Mouse (Mus musculus) skeletal muscle tissue, adult 2 months (tissue): ENCODE measurements around the gene Pik3ip1.
A peak's percentile ranks its signal among the peaks of the same experiment; 100 is the strongest.

Experiments
- DNase-seq: peaks from one replicate; pipeline ENCODE4 v3.0.0-alpha.2; 2012; ENCODE audit warnings: low read depth, low spot score

Gene Pik3ip1

GRCm38 (mm10) chr11:3302792-3303191, 27.4 kb upstream of the Pik3ip1 start:
- DNase-seq = no peak

- peak; percentile 53 for DNase-seq
Observed at GRCm38 (mm10) chr11:3305821-3306220, 24.4 kb upstream of the Pik3ip1 start.

GRCm38 (mm10) chr11:3307875-3308274, 22.3 kb upstream of the Pik3ip1 start:
- DNase-seq = no peak

GRCm38 (mm10) chr11:3309884-3310283, 20.3 kb upstream of the Pik3ip1 start:
- no peak for DNase-seq

GRCm38 (mm10) chr11:3310789-3311585, 19.2 kb upstream of the Pik3ip1 start:
- DNase-seq = no peak

- DNase-seq = no peak
Observed at GRCm38 (mm10) chr11:3311586-3312347, 18.4 kb upstream of the Pik3ip1 start.

GRCm38 (mm10) chr11:3313294-3313693, 16.9 kb upstream of the Pik3ip1 start:
- DNase-seq = no peak

- DNase-seq = no peak
Observed at GRCm38 (mm10) chr11:3314148-3314547, 16.1 kb upstream of the Pik3ip1 start.

- no peak for DNase-seq
Observed at GRCm38 (mm10) chr11:3318286-3318685, 11.9 kb upstream of the Pik3ip1 start.

- DNase-seq = no peak
Observed at GRCm38 (mm10) chr11:3328271-3328670, 1.9 kb upstream of the Pik3ip1 start.

- DNase-seq = no peak
Observed at GRCm38 (mm10) chr11:3328806-3329775, 1.1 kb upstream of the Pik3ip1 start.

GRCm38 (mm10) chr11:3330566-3330965, 365 bp downstream of the Pik3ip1 start:
- peak; percentile 94 for DNase-seq

- no peak for DNase-seq
Observed at GRCm38 (mm10) chr11:3330991-3331750, 970 bp downstream of the Pik3ip1 start.

- DNase-seq = peak; percentile 96
Observed at GRCm38 (mm10) chr11:3331756-3332642, 1.8 kb downstream of the Pik3ip1 start.

- DNase-seq = no peak
Observed at GRCm38 (mm10) chr11:3333111-3333695, 3.0 kb downstream of the Pik3ip1 start.

- no peak for DNase-seq
Observed at GRCm38 (mm10) chr11:3334141-3334710, 4.0 kb downstream of the Pik3ip1 start.

GRCm38 (mm10) chr11:3334711-3335316, 4.6 kb downstream of the Pik3ip1 start:
- no peak for DNase-seq

- DNase-seq = peak; percentile 69
Observed at GRCm38 (mm10) chr11:3335651-3336216, 5.5 kb downstream of the Pik3ip1 start.
